Mouse (Mus musculus): ENCODE measurements around the gene Dennd1a. TPM values are rescaled to one million over a fixed set of nuclear protein-coding genes. Genes with fewer than 3 reads are reported as not detected.

Dennd1a gene
- polyA plus RNA-seq, 1 experiment = 12.2 TPM

Other genes starting within 250 kb of the Dennd1a start
- 0.36 and 0.37 TPM in 2 replicates for gene Lhx2, start 51.9 kb upstream of the Dennd1a start, polyA plus RNA-seq (2012; rRNA removed)
- gene Nek6, start 224.3 kb upstream of the Dennd1a start, polyA plus RNA-seq (2012; rRNA removed) = 18.5 and 40.7 TPM in 2 replicates